Mouse (Mus musculus): Measurements from ENCODE around the gene Zfp968. TPM values are rescaled to one million over a fixed set of nuclear protein-coding genes. Genes with fewer than 3 reads are reported as not detected.
"Not testable (repeated sequence)": the region's sequence is repeated elsewhere in the genome, so short reads cannot be mapped to it uniquely, and the experiment has no call there.

Gene Zfp968
- total RNA-seq (2021) = 1 to 10 TPM; 4.3 to 4.8 TPM
- long read RNA-seq, experiment 1, partial matches to known transcripts = 0 of 1 reads
- long read RNA-seq, experiment 1, other reads (novel, unspliced or antisense) = 1 of 1 reads
- long read RNA-seq, experiment 2, partial matches to known transcripts = 0 of 1 reads
- long read RNA-seq, experiment 2, other reads (novel, unspliced or antisense) = 1 of 1 reads

- DNase-seq (ENCODE audit: low spot score in 2 of 2) = not testable (repeated sequence)
These were observed at the start of gene Zfp968 for GRCm38 (mm10) chr2:175372136-175372535. Zfp968 (plus strand) TSS chr2:175372436.

- DNase-seq (ENCODE audit: low spot score in 2 of 2) = not testable (repeated sequence)
These were observed 34.1 kb upstream of the Zfp968 start, which contains the start of gene Gm4631 for GRCm38 (mm10) chr2:175338097-175338496. Gm4631 (minus strand) TSS chr2:175338197.

Other genes starting within 250 kb of the Zfp968 start
- 10 to 100 TPM; 10.5 to 12.6 TPM for gene Gm14399, start 230.4 kb upstream of the Zfp968 start, total RNA-seq (2021)
- gene Gm14443, start 196.6 kb upstream of the Zfp968 start, total RNA-seq (2021) = 1 to 10 TPM in 1 of 2 experiments, under 1 TPM in 1; 0.49 to 1.2 TPM
- gene Gm14391, start 165.5 kb upstream of the Zfp968 start, total RNA-seq (2021) = 10 to 100 TPM; 41.8 to 45.6 TPM
- gene Gm14440, start 97.3 kb upstream of the Zfp968 start, total RNA-seq (2021) = 1 to 10 TPM in 1 of 2 experiments, not detected in 1; 6.3 TPM
- gene Gm4631, start 34.2 kb upstream of the Zfp968 start, total RNA-seq (2021) = 10 to 100 TPM; 22.6 to 26.2 TPM
- 1 to 10 TPM; 2.5 to 3.5 TPM for gene Gm4724, start 63.4 kb downstream of the Zfp968 start, total RNA-seq (2021)
- gene Zfp965, start 97.5 kb downstream of the Zfp968 start, total RNA-seq (2021) = 1 to 10 TPM; 2.1 to 2.7 TPM